Mouse (Mus musculus) lung, postnatal 0 days (tissue): ENCODE measurements around the gene Cldn13.
"Not testable (repeated sequence)": the region's sequence is repeated elsewhere in the genome, so short reads cannot be mapped to it uniquely, and the experiment has no call there.

Source experiments
- CTCF ChIP-seq: IDR thresholded peaks from 2 replicates; pipeline ENCODE4 v1.5.1; 2016; ENCODE audit warnings: antibody characterized with exemption, mild to moderate bottlenecking
- EP300 ChIP-seq: IDR thresholded peaks from 2 replicates; pipeline ENCODE4 v1.6.1; 2016; ENCODE audit warnings: antibody characterized with exemption, mild to moderate bottlenecking, control low read depth

- not testable (repeated sequence) for TF ChIP-seq CTCF, EP300
These were observed 18.4 kb upstream of the Cldn13 start for GRCm38 (mm10) chr5:134933686-134934085.
